Mouse (Mus musculus) embryonic fibroblast, embryonic 13.5 days (primary cell): ENCODE measurements at regions not wholly inside any gene's neighbourhood (a gene's known extent, or its start where the extent isn't known, plus 50 kb on each side); places are given as distances from the start of the nearest gene placed in this dataset.

Source experiments
- CTCF ChIP-seq: IDR thresholded peaks from 2 replicates; pipeline ENCODE4 v1.5.1; 2011; ENCODE audit warnings: mild to moderate bottlenecking, control low read depth, low read length, moderate library complexity, borderline replicate concordance; ENCODE audit not compliant: insufficient read depth
- POLR2A ChIP-seq: IDR thresholded peaks from 2 replicates; pipeline ENCODE4 v1.6.1; 2011; ENCODE audit warnings: low read depth, mild to moderate bottlenecking, control low read depth, low read length, moderate library complexity

DNA sequence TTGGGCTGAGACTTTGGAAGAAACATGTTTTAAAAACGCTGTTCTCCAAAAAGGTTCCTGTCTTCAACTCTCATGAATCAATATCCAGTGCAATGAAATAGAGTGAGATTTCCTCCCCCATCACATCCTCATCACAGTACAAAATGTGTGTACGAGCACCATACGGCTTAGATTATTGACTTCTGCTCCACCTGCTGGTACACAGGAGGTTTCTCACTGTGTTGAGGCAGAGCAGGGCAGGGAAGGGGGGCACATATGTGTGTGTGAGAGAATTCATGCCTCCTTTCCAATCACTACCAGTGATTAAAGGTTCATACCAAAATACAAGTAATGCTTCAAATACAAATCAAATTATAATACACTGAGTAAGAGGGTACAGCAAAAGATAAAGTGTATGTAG lies 2787.5 kb downstream of the 9330182O14Rik start:
- TF ChIP-seq CTCF = no peak
- no peak for TF ChIP-seq POLR2A
